Mouse (Mus musculus) G1E (cell line): ENCODE results near the gene Rft1.

ENCODE experiments used
- CTCF ChIP-seq: IDR thresholded peaks from 2 replicates; pipeline ENCODE4 v1.5.1; 2012; ENCODE audit warnings: low read depth, low read length, inconsistent platforms, mixed read lengths
- GATA1 ChIP-seq: IDR thresholded peaks from 2 replicates; pipeline ENCODE4 v1.6.1; 2012; ENCODE audit warnings: borderline replicate concordance, low read length, inconsistent platforms, mixed read lengths

DNA sequence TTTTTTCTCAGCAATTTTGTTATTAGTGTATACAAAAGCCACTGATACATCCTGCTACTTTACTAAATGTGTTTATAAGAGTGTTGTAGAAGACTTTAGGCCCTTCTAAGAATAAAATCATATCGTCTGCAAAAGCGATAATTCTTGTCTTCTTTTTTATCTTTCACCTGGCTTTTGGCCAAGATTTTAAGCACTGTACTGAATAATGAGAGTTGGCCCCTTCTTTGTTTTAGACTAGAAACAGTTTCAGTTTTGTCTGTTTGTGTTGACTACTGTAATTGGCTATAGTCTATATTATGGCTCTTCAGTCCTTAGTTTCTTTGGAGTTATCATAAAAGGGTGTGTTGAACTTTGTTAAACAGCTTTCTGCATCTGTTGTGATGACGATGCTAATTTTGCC is 77.7 kb downstream of the Rft1 start:
- TF ChIP-seq CTCF (no peak), GATA1 (no peak)
